Mouse (Mus musculus) CD4-positive, CD25-positive, alpha-beta regulatory T cell (primary cell): Measurements from ENCODE around the gene Spin4. TPM values are rescaled to one million over a fixed set of nuclear protein-coding genes. Genes with fewer than 3 reads are reported as not detected.

Experiments used
- polyA plus RNA-seq: library from polyadenylated mRNA; unstranded; fragments of 100-300 nt; shearing (Covaris generic); gene quantifications from one replicate; pipeline ENCODE4 v1.2.1, GENCODE M21; 2017

Gene Spin4
- 0.17 TPM for polyA plus RNA-seq

GRCm38 (mm10) chrX:95026361-95026892 is at the start of gene Spin4:
TSS of gene Spin4 (minus strand) at chrX:95026682.

Other genes starting within 250 kb of the Spin4 start
- 0.71 TPM for gene Arhgef9, start 170.2 kb upstream of the Spin4 start, polyA plus RNA-seq